In genomic region chr4:93406876-93407275, GRCm38 (mm10) we compare ENCODE assay signal across 26 mouse cellular contexts.
DNase-seq lines count a peak whose midpoint lies in the region; ATAC-seq and TF ChIP-seq lines count a peak whose summit lies in the region.
"Had no signal": no experiment of that assay in that cellular context is flagged by ENCODE, and none has a peak within 500 bp of the region (broad histone marks: within the 10 kb centered on the region; RNA-seq: fewer than 3 reads in every experiment).

No protein-coding gene starts in this region.

- no peak overlapping the region for H3K9ac ChIP-seq in hindbrain, embryonic 12.5 days
- H3K9ac ChIP-seq: embryonic facial prominence, embryonic 12.5 days; embryonic facial prominence, embryonic 15.5 days; forebrain, postnatal 0 days; hindbrain, embryonic 13.5 days; intestine, embryonic 15.5 days had no signal

- no peaks in the 10 kb centered on the region for H3K36me3 ChIP-seq in testis, adult 2 months (ENCODE audit: control insufficient read depth, insufficient read depth, low read length)
- no peaks in the 10 kb centered on the region for H3K36me3 ChIP-seq in hindbrain, embryonic 12.5 days
- H3K36me3 ChIP-seq: embryonic facial prominence, embryonic 12.5 days; embryonic facial prominence, embryonic 15.5 days; G1E; hindbrain, embryonic 13.5 days; intestine, embryonic 15.5 days had no signal

- H3K9me3 ChIP-seq in hindbrain, embryonic 12.5 days (replicated peaks) = 0 out of 2 replicates have a peak, but pooled peaks cover 5% of the 10 kb centered on the region
- H3K9me3 ChIP-seq: embryonic facial prominence, embryonic 12.5 days; embryonic facial prominence, embryonic 15.5 days; intestine, embryonic 15.5 days had no signal

- DNase-seq in testis, postnatal 10 days (ENCODE audit: low spot score) = no peak
- peak; percentile 68 for DNase-seq in R1 (ENCODE audit: low read depth, low spot score)
- DNase-seq in mesoderm, embryonic 11.5 days (ENCODE audit: low read depth, low spot score) = peak; percentile 5
- no peak for DNase-seq in cerebellum, adult 18-20 months
- DNase-seq: adrenal gland, postnatal 10 days; adrenal gland, postnatal 36 days; cerebellum, adult 2 months; cerebellum, postnatal 10 days; cerebellum, postnatal 36 days; forebrain, postnatal 0 days; gastrocnemius, adult 2 months; gastrocnemius, postnatal 14 days; heart, adult 11 months; kidney, adult 18-20 months had no signal

- H3K4me3 ChIP-seq in testis, adult 2 months (ENCODE audit: control insufficient read depth, low read depth, low read length) = peak overlapping the region; percentile 13; the same call in 1 of the 2 replicates
- H3K4me3 ChIP-seq in hindbrain, embryonic 12.5 days = no peak overlapping the region
- H3K4me3 ChIP-seq: embryonic facial prominence, embryonic 12.5 days; embryonic facial prominence, embryonic 15.5 days; gastrocnemius, adult 2 months; hindbrain, embryonic 13.5 days; intestine, embryonic 15.5 days had no signal

- TF ChIP-seq POLR2A in testis, adult 2 months (IDR thresholded peaks at IDR 0.05; ENCODE audit: control insufficient read depth, low read depth, low read length) = no peak

- no peaks in the 10 kb centered on the region for H3K27me3 ChIP-seq in testis, adult 2 months (ENCODE audit: control insufficient read depth, insufficient read depth, low read length)
- H3K27me3 ChIP-seq in hindbrain, embryonic 12.5 days = no peaks in the 10 kb centered on the region
- H3K27me3 ChIP-seq: embryonic facial prominence, embryonic 12.5 days; embryonic facial prominence, embryonic 15.5 days; hindbrain, embryonic 13.5 days; intestine, embryonic 15.5 days; Patski had no signal

- no peak overlapping the region for H3K27ac ChIP-seq in testis, adult 2 months (ENCODE audit: control insufficient read depth, insufficient read depth, low read depth, low read length)
- H3K27ac ChIP-seq in hindbrain, embryonic 12.5 days = no peak overlapping the region
- H3K27ac ChIP-seq: embryonic facial prominence, embryonic 12.5 days; embryonic facial prominence, embryonic 15.5 days; gastrocnemius, adult 2 months; hindbrain, embryonic 13.5 days; intestine, embryonic 15.5 days had no signal

- H3K4me1 ChIP-seq in testis, adult 2 months (ENCODE audit: control insufficient read depth, insufficient read depth, low read length) = no peaks in the 10 kb centered on the region
- H3K4me1 ChIP-seq in hindbrain, embryonic 12.5 days = no peaks in the 10 kb centered on the region
- H3K4me1 ChIP-seq: embryonic facial prominence, embryonic 12.5 days; embryonic facial prominence, embryonic 15.5 days; hindbrain, embryonic 13.5 days; intestine, embryonic 15.5 days had no signal

- no peak for ATAC-seq in hindbrain, embryonic 12.5 days (ENCODE audit: low FRiP score)
- ATAC-seq: CD4-positive, CD25-positive, alpha-beta regulatory T cell, adult 4 months; forebrain, embryonic 14.5 days; forebrain, postnatal 0 days; hindbrain, embryonic 16.5 days; intestine, embryonic 15.5 days; Patski had no signal

- no peak for TF ChIP-seq CTCF in testis, adult 2 months (IDR thresholded peaks at IDR 0.05; ENCODE audit: control insufficient read depth, insufficient read depth, insufficient replicate concordance, low read depth, low read length)

- H3K4me2 ChIP-seq in hindbrain, embryonic 12.5 days (replicated peaks) = no peak overlapping the region
- H3K4me2 ChIP-seq: embryonic facial prominence, embryonic 12.5 days; embryonic facial prominence, embryonic 15.5 days; heart, embryonic 11.5 days; hindbrain, embryonic 13.5 days; intestine, embryonic 15.5 days had no signal

- 33% methylated on average over 2 of the region's 2 CpGs for WGBS in hindbrain, embryonic 12.5 days

Comparison
In these comparisons a context has a peak if more than half of its experiments do, and no peak if none do; other contexts are left out.
1. DNase-seq: peak in R1 (single experiment) and mesoderm, embryonic 11.5 days (single experiment); none in testis, postnatal 10 days (single experiment) and cerebellum, adult 18-20 months (0 of 2).